Mouse (Mus musculus): Measurements from ENCODE around the gene Hist1h3b.
"Not testable (repeated sequence)": the region's sequence is repeated elsewhere in the genome, so short reads cannot be mapped to it uniquely, and the experiment has no call there.

The Hist1h3b gene

GRCm38 (mm10) chr13:23756790-23757189 is 4.7 kb downstream of the Hist1h3b start, which contains the start of gene Hist1h4b:
Hist1h4b (plus strand) TSS chr13:23757013.
- DNase-seq = peak; percentile 92 to 94

GRCm38 (mm10) chr13:23757211-23757773 is 5.2 kb downstream of the Hist1h3b start:
- peak in 1 of 2 experiments; percentile 30 for DNase-seq

DNA sequence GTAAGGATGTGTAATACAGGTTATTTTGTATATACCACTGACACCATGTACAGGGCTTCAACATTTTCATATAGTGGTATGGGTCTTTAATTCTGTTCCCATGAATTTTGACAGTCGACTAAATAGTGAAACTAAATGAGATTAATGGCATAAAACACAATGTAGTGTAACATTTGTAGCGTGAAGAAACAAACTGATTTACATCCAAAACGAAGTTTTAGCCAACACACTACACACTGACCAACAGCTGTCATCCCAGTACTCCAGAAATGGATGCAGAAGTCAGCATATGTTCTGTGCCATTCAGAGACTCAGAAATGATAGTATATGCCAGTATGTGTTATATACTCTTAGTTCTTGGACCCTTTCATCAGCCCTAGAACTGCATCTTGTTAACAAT is 5.9 kb downstream of the Hist1h3b start:
- no peak for DNase-seq

DNA sequence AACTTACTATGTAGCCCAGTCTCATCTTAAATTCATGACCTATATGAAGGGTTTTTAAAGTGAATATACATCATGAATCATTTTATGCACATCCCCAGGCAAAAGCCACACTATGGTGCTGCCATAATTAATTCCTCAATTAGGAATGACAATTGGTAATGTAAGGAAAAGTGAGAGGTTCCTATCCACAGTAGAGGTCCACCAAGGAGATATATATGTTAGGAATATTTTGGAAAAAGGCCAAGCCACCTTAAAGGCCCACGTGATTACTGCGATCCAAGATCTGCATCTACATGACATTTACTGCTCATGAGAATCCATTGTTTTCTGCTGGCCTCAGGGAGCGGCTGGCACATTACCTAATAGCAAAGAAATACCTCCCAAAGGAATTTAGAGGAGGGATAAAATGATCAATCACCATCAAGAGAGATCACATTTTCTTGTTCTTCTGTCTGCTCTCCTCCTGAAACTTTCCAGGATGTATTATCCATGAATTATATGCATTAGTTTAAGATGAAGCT is 7.2 kb downstream of the Hist1h3b start:
- no peak for DNase-seq

- DNase-seq = no peak
Observed at GRCm38 (mm10) chr13:23759916-23760239, 7.8 kb downstream of the Hist1h3b start.

DNA sequence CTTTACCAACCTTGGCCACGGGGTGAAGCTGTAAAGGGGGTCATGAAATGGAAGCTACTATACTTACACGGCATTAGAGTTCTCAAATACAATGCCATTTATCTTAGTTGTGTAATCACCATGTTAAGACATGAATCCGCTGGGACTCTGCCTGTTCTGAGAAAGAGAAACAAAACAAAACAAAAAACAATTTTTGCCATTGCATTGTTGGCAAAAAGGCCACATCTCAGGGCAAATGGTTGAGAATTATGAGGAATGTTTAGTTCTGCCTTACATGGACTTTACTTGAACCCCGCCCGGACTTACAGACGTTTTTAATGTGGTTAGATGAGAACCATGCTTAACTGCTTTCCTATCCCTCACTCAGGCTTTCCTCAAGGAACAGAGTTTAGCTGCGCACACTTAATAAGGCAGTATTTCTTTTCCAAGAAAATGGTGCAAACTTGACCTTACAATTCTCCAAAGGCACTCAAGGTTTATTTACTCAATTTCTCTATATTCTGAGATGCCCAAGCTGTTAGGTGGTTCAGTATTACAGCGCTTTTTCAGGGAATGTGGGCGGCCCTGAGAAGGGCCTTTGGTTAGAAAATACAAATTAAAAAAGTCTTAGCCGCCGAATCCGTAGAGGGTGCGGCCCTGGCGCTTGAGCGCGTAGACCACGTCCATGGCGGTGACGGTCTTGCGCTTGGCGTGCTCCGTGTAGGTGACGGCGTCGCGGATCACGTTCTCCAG is 8.3 kb downstream of the Hist1h3b start:
- no peak for DNase-seq

DNA sequence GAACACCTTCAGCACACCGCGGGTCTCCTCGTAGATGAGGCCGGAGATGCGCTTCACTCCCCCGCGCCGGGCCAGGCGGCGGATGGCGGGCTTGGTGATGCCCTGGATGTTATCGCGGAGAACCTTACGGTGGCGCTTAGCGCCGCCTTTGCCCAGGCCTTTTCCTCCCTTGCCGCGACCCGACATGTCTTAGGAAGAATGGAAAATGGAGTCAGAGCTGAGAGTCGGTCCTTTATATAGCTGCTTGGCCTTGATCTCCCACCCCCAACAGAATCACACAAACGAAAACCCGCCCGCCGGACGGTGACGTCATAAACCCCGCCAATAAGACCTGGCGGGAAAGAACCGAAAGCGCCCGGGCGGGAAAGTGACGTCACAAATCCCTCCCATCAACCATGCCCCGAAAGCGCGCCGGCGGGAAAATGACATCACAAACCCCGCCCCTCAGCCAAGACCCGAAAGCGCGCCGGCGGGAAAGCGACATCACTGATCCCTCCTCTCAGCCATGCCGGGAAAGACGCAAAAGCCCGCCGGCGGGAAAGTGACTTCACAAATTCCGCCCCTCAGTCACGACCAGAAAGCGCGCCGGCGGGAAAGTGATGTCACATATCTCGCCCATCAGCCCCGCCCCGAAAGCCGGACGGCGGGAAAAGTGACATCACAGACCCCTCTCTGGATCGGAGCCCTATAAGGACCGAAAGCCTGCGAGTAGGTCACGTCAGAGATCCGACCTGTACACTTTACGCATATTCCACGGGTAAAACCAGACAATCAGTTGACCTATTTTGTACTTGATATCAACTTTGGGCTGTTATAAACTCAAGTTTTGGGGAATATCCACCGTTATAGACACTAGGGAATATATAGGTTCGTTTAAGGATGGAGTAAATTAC is 9.2 kb downstream of the Hist1h3b start, which contains the start of gene Hist1h4a:
Hist1h4a (minus strand) TSS at position 259 of the 893 bp plus-strand sequence.
- peak; percentile 99 for DNase-seq

DNA sequence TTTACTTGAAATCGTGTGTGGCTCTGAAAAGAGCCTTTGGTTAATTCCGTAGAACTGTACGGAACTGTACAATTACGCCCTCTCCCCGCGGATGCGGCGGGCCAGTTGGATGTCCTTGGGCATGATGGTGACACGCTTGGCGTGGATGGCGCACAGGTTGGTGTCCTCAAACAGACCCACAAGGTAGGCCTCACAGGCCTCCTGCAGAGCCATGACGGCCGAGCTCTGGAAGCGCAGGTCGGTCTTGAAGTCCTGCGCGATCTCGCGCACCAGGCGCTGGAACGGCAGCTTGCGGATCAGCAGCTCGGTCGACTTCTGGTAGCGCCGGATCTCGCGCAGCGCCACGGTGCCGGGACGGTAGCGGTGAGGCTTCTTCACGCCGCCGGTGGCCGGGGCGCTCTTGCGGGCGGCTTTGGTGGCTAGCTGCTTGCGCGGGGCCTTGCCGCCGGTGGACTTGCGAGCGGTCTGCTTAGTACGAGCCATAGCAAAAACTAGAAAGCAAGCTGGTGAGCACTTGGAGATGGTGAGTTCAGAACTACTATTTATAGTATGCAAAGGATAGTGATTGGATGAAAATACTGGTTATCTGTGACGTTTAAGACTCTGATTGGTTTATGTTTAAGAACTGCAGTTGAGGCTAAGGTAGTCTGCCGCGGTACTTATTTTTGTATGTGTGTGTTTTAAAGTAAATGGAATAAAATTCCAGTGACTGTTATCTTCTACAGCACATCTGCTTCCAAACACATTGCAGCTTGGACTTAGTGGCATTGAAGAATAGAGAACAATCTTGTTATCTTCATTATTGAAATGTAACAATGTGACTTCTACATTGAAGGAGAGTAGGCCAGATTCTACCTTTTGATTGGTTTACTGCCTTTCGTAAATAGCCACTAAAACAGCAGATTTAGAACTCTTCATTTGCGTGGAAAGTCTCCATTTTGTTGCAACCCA is 10.1 kb downstream of the Hist1h3b start, which contains the start of gene Hist1h3a:
Hist1h3a (minus strand) TSS at position 516 of the 951 bp plus-strand sequence.
- DNase-seq = peak; percentile 55 to 68

DNA sequence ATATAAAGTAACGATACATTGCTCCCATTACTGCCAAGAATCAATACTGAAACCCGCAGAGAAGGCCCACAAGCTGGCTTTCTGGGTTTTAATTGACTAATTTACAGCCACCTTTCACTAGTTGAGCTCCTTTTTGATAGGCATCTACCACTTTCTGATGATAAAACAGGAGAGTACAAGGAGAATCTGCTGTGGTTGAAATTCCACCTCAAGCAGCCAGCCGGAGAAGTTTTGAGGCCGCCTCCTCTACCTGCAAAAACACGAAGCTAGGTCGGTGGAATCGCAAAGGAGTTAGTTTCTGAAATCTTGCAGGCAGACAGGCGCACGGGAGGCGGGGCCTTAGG is 11.1 kb downstream of the Hist1h3b start:
- DNase-seq = no peak

- peak; percentile 85 to 88 for DNase-seq
Observed at GRCm38 (mm10) chr13:23763586-23764323, 11.7 kb downstream of the Hist1h3b start, which contains the start of gene Hist1h1a. Hist1h1a (plus strand) TSS chr13:23763666.

- no peak for DNase-seq
Observed at GRCm38 (mm10) chr13:23764324-23765171, 12.5 kb downstream of the Hist1h3b start.

GRCm38 (mm10) chr13:23765172-23765513 is 13.1 kb downstream of the Hist1h3b start:
- DNase-seq = no peak

DNA sequence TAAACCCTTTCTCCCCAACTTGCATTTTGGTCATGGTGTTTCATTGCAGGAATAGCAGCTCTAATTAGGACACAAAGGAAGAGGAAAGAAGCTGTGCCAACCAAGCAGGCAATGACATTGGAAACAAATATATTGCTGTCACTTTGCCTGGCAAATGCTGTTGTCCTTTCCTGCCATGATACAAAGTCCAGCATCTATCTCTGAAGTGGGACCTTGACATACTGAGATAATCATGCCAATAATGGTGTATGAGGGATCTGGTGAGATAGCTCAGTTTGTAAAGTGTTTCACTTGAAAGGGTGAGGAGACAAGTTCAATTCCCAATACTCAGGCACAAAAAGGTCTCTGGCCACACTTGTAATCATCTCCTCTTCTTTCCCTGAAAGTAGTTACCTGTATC is 14.7 kb downstream of the Hist1h3b start:
- no peak for DNase-seq

DNA sequence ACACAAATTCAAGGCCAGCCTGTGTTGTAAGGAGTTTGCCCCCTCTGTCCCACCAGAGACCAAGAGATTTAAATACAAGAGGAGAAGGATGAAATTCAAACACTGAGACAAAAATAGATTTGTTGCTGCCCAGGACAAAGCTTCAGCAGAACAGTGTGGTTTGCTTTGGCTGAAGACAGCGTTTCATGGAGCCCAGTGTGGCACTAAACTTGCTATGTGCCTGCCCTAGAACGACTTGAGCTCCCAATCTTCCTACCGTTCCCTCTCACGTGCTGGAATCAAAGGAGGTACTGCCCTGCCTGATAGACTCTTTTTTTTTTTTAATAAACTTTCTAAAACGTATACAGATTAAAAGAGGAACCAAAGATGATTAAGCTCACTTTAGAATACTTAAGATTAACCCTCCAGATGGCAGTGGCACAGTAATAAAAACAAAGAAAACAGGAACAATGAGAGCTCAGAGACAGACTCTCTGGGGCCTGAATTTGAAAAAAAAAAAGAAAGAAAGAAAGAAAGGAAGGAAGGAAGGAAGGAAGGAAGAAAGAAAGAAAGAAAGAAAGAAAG is 16.8 kb downstream of the Hist1h3b start:
- DNase-seq = no peak

DNA sequence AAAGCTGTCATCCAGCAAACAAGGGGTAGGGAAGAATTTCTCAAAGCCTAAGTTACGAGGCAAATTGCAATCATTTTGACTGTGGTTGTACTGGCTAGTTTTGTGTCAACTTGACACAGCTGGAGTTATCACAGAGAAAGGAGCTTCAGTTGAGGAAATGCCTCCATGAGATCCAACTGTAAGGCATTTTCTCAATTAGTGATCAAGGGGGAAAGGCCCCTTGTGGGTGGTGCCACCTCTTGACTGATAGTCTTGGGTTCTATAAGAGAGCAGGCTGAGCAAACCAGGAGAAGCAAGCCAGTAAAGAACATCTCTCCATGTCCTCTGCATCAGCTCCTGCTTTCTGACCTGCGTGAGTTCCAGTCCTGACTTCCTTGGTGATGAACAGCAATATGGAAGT is 17.5 kb downstream of the Hist1h3b start, which contains the start of gene Trim38:
Trim38 (plus strand) TSS at position 301 of the 400 bp plus-strand sequence.
- not testable (repeated sequence) for DNase-seq

- peak; percentile 27 to 29 for DNase-seq
Observed at GRCm38 (mm10) chr13:23772561-23773313, 20.7 kb downstream of the Hist1h3b start.

DNA sequence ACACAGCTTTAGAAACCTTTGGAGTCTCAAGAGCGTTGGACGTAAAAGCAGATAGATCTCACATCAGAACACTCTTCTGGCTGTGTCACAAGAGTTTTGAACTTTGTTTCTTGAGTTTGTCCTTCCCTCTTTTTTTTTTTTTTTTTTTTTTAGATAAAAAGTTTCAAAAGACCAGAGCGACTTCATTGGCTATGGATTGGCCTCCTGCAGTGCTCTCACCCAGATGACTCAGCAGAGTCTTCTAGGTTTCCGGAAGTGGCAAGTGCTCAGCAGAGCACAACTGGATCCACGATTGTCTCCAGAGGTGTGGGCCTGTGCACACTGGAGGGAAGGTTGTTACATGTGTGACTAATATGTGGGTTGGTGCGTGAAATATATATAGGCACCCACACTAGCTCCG is 26.3 kb downstream of the Hist1h3b start:
- no peak for DNase-seq

DNA sequence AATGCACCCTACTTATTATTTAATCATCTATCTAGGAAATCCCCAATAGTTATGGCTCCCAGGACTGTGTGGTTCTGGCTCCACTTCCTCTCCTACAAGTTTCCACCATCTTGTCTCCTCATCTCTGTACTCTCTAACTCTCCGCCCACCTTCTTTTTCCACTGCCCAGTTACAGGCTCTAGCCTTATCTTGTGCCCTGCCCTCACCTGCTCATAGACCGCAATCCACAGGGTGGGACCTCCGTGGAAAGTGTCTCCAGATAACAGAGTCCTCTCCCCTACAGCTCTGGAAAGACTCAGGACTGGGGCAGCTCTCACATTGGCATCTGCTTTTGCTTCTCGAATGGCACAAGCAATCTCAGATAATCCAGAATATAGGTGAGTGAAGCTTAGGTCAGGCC is 27.0 kb downstream of the Hist1h3b start:
- DNase-seq = no peak

GRCm38 (mm10) chr13:23792520-23792919 is 40.5 kb downstream of the Hist1h3b start:
- DNase-seq = peak; percentile 54 to 71

All from kidney, postnatal 36 days (tissue).